Mouse (Mus musculus) neural tube, embryonic 10.5 days (tissue): ENCODE data around the gene Cdhr4.

Experiments used
- DNase-seq: peaks from one replicate; pipeline ENCODE4 v3.0.0-alpha.2; 2017; ENCODE audit warnings: low spot score; ENCODE audit errors: extremely low spot score

Gene Cdhr4

GRCm38 (mm10) chr9:107974491-107975171, 17.7 kb upstream of the Cdhr4 start:
- DNase-seq = no peak

- DNase-seq = no peak
These were observed 16.6 kb upstream of the Cdhr4 start, which contains the start of gene Uba7 for GRCm38 (mm10) chr9:107975399-107976386. Gene Uba7, plus strand, starts transcription at chr9:107975505.

GRCm38 (mm10) chr9:107978815-107979214, 13.5 kb upstream of the Cdhr4 start:
- no peak for DNase-seq

GRCm38 (mm10) chr9:107981684-107982605, 10.4 kb upstream of the Cdhr4 start:
- peak; percentile 73 for DNase-seq

GRCm38 (mm10) chr9:107982681-107983346, 9.5 kb upstream of the Cdhr4 start, which contains the start of gene Gm20661:
Gene Gm20661, plus strand, starts transcription at chr9:107983058.
- peak; percentile 72 for DNase-seq

- peak; percentile 70 for DNase-seq
These were observed 8.8 kb upstream of the Cdhr4 start for GRCm38 (mm10) chr9:107983421-107983890.

- DNase-seq = no peak
These were observed 8.1 kb upstream of the Cdhr4 start for GRCm38 (mm10) chr9:107984052-107984753.

- DNase-seq = no peak
These were observed 7.6 kb upstream of the Cdhr4 start for GRCm38 (mm10) chr9:107984754-107985055.

- peak; percentile 90 for DNase-seq
These were observed 6.9 kb upstream of the Cdhr4 start, which contains the start of gene Inka1 for GRCm38 (mm10) chr9:107985131-107986119. Gene Inka1, minus strand, starts transcription at chr9:107985879.

GRCm38 (mm10) chr9:107986376-107986775, 5.9 kb upstream of the Cdhr4 start:
- peak; percentile 85 for DNase-seq

GRCm38 (mm10) chr9:107987950-107988349, 4.3 kb upstream of the Cdhr4 start:
- no peak for DNase-seq

GRCm38 (mm10) chr9:107993013-107993412, 716 bp downstream of the Cdhr4 start:
- DNase-seq = no peak

GRCm38 (mm10) chr9:107994464-107994863, 2.2 kb downstream of the Cdhr4 start:
- DNase-seq = no peak

GRCm38 (mm10) chr9:107995513-107995912, 3.2 kb downstream of the Cdhr4 start:
- DNase-seq = no peak

GRCm38 (mm10) chr9:107996049-107996448, 3.8 kb downstream of the Cdhr4 start, which contains the start of gene Gm20662:
Gene Gm20662, plus strand, starts transcription at chr9:107996349.
- DNase-seq = no peak

- DNase-seq = peak; percentile 99
These were observed 9.8 kb downstream of the Cdhr4 start, which contains the start of gene Ip6k1 for GRCm38 (mm10) chr9:108001922-108002770. Gene Ip6k1, plus strand, starts transcription at chr9:108002501.

GRCm38 (mm10) chr9:108002778-108003530, 10.7 kb downstream of the Cdhr4 start:
- DNase-seq = no peak
